Mouse (Mus musculus): ENCODE measurements at regions not wholly inside any gene's neighbourhood (a gene's known extent, or its start where the extent isn't known, plus 50 kb on each side); places are given as distances from the start of the nearest gene placed in this dataset.

DNA sequence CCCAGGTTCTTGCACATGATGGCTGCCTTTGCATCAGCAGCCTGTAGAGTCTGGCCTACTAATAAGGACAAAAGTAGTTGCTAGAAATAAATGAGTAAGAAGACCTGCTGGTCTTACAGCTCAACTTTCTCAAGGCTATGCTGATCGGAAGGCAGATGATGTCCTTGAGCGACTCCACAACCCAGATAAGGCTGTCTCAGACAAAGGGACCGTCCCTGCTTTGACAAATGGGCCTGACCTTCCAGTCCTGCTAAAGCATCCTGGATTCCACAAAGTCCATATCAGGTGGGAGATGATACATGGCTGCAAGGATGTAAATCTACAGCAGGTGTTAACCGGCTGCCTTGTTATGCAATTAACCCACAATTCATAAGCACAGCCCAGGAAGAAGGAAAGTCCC, 244.8 kb downstream of the Vps13c start:
- TF ChIP-seq CTCF (IDR thresholded peaks at IDR 0.05; ENCODE audit: low read depth) (no peak), EP300 (IDR thresholded peaks at IDR 0.05; ENCODE audit: low read depth) (no peak)

Data from liver, embryonic 14.5 days (tissue).